Mouse (Mus musculus) adrenal gland, postnatal 36 days (tissue): ENCODE results near the gene Tecpr2. TPM values are rescaled to one million over a fixed set of nuclear protein-coding genes. Genes with fewer than 3 reads are reported as not detected.

Experiments
- DNase-seq, 2 experiments: peaks; one replicate each; pipeline ENCODE4 v3.0.0; 2021; ENCODE audit warnings: mixed read lengths in 1 of 2
- total RNA-seq, 2 experiments: library from RNA; stranded (reverse); gene quantifications; 2 replicates each; pipeline ENCODE4 v1.2.3; 2021

The Tecpr2 gene
- total RNA-seq, 2 experiments from 2014 or later = 9.6 to 10.3 TPM

DNA sequence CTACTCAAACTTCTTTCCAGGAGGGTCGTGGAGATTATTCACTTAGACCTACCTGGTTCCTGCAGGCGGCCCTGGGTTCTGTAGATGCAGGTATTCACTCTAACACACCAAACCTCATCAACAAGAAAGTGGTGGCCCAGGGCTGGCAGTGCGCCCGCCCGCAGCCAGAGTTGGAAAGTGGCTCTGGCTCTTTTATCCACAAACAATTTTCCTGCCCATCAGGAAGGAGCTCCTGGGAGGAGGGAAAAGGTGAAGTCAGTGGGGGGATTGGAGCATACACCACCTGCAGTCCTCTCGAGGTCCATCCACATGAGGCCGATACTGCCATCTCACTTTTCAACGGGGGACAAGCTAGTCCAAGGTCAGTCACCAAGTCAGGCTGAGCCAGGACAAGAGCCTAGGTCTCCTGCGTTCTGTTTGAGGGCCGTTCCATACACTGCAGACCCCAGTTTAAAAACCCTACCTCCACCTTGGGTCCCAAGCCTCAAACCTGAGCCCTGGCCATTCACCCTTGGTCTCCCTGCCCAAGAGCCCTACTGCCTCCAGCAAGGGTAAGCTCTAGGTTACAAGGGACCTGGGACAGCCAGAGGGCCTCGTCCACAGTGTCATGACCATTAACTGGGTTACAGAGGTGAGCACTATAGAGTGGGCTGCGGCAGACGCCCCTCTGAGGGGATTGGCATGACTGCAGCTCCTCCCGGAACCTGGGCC lies 89.0 kb downstream of the Tecpr2 start:
- DNase-seq = no peak

DNA sequence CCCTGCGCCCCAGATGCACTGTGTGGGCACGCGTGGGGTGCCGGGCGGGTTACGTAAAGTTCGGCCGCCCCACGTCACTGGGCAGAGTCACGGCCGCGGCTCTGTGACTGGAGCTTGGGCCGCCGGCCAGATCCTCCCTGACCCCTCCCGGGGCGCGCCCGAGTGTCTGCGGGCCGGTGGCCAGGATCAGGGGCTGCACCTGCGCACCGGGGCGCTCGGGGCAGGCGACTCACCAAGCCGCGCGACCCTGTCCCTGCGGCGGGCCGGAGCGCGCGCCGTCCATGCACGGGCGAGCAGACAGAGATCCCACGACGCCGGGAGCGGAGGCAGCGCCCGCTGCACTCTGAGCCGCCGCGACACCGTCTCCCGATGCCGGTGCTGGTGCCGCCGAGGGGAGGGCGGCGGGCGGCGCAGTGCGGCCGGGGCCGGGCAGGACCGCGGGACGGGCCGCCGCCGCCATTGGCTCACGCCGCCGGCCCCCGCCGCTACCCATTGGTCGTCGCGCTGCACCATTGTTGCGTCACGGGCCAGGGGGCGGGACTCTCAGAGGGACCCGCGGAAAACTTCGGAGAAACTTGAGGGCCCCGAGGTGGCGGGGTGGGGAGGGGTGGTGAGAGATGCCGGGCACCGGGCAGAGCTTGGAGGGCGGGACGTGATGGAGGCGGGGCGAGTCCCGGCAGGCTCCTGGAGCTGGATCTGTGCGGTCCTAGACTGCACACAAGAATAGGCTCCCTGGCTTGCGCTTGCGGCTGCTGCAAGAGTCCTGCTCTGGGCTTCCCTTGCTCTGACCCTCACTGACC lies 89.7 kb downstream of the Tecpr2 start, which contains the start of gene Ankrd9:
Ankrd9 (minus strand) TSS at position 434 of the 800 bp plus-strand sequence.
- DNase-seq = peak; percentile 99 to 100

DNA sequence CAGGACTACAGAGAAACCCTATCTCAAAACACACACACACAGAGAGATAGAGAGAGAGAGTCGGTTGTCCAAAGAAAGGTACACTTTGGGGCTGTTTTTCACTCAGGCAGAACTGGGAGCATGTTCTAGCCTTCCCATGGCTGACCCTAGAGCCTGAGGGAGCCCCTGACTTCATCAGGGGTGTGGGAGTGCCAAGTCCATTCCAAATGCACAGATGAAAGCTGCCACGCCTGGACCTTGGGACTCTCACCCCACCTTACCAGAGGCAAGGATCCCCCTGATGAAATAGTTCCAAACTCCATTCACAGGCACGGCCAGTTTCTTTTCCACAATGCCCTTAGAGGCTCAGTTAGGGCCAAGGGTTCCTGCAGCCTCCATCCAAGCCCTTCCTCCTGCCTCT lies 90.7 kb downstream of the Tecpr2 start:
- no peak for DNase-seq

DNA sequence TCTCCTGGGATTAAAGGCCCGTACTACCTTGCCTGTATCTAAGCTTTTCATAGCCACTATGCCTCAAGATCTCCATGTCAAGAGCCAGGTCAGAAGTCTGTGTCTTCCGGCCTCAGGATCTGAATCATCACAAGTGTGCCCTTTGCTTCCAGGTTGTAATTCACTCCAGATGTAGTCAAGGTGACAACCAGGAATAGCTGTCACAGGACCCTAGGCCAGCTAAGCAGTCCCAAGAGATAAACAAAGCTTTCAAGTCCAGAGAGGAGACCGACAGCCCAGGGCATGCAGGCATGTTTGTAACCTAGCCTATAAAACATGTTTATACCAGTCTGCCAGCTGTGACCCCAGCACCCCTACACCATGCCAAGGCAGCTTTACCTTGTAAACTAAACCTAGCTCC lies 92.7 kb downstream of the Tecpr2 start:
- DNase-seq = no peak

DNA sequence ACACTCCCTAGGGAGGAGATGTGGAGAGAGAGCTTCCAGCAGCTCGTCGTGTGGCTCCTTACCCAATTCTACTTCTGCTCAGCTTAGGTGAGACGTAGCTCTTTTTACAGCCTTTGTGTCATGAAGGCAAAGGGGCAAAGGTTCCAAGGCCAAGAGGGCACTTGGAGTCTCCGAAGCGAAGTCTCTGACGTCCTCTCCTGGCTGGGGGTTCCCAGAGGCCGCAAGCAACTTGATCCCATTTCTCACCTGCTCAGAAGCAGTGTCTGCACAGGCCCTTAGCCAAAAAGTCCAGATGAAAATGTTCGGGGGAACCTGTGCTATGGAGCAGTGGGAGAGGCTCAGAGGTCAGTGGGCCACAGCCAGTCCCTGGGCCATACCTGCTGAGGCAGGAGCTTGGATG lies 94.0 kb downstream of the Tecpr2 start:
- no peak for DNase-seq

DNA sequence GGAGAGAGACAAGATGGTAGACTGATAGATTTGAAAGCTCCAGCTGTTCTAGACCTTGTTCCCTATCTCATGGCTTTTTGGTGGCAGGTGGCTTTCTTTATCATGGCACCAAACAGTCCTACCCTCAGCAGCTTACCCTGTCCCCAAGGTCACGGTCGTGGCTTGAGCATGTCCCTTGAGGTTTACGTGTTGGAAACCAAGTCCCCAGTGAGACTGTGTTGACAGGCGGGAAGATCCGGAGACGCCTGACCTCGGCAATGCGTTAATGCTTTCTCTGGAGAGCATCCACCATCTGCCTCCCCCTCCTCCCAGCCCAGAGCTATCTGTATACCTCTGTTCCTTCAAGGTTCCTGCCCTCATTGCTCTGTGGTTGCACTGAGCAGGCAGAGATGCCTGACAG lies 94.7 kb downstream of the Tecpr2 start:
- no peak for DNase-seq

DNA sequence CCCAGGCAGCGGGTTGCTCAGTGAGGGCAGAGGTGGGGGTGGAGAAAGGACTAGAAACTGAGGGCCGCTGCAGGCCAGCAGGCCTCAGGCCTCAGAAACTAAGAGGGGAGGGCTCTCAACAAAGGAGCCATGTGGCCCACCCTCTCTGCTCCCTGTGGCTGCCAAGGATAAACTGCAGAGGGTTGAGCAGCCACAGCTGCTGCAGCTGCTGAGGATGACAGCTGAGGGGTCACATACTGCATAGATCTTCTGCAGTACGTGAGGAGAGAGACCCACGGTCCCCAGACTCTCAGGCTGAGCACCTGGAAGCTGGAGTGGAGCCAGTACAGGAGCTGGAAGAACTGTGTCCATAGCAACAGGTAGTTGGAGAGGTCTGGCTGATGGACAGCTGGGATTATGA lies 95.5 kb downstream of the Tecpr2 start:
- no peak for DNase-seq

DNA sequence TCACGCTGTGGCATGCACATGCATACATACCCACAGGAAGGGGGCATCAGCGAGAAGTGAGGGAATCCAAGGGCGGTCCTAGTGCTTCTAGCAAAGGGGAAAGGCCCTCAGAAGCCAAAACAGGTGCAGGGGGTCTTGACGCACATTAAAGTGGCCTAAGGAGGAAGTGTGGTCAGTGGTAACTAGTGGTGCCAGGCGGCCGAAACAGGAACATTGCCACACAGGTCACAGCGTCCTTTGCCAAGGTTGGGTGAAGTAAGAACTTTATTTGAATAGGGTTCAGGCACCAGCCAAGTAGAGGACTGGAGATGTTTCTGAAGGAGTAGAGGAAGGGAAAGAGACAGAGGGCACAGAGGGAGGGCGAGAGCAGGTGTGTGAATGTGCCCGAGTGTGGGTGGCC lies 96.1 kb downstream of the Tecpr2 start:
- DNase-seq = no peak

DNA sequence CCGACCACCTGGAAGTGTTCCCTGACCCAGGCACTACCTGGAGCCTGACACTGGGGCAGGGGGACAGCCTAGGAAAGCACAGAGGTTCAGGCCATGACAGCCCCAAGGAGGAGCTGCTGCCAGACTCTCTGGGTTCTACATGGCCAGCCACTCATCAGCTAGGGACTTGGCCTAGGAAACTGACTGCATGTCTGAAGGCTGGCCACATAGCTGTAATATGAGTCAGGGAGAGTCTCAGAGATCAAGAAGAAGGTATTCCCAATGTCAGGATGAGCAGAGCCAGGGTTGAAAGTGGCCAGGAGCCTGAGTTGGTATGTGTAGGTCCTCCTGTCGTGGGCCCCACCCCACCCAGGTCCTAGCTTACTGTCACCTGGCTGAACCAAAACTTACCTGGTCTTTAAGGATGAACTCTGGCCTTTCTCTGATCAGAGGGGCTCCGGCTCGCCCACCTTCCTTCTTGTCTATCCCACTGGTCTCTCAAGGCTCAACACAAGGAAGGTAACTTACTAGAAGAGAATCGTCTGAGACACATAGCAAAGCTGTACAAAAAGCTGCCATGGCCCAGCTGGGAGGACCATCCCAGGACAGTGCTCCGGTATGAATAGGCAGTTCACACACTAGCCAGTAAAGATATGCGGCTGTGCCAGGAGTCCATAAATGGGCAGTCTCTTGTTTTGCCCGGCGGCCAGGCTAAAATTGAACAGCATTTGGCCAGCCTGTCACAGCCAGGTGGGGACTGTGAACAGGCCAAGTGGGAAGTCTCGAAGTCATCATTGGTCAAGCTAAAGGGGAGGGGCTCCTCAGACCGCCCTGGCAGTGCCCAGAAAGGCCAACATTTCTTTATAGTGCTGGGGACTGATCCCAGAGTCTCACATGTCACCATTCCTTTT lies 97.7 kb downstream of the Tecpr2 start:
- no peak for DNase-seq

DNA sequence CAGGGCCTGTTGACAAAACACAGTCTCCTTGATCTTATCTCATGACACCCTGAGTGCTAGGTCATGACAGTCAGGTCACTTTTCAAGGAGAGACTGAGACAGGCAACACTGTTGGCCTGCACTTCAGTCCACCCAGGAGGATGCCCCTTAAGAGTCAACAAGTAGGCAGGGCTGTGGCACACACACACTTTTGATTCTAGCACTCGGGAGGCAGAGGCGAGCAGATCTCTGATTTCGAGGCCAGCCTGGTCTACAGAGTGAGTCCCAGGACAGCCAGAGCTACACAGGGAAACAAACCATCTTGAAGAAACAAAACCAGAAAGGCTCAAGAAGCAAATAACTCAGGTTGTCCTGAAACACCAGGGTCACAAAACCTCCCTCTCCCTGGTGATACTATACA lies 100.3 kb downstream of the Tecpr2 start:
- no peak for DNase-seq

DNA sequence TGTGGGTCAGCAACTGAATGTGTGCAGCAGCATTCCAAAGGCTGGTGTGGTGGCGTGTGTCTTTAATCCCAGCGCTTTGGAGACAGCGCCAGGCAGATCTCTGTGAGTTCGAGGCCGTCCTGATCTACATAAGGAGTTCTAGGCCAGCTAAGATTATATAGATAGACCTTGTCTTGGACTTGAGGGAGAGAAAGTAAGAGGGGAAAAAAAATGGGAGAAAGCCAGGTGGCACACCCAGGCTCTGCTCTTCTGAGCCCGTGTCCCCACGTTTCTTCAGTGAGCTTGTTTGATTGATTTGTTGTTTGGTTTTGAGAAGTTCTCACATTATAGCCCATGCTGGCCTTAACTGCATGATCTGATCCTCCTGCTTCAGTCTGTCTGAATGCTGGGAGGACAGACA lies 101.4 kb downstream of the Tecpr2 start:
- DNase-seq = no peak

DNA sequence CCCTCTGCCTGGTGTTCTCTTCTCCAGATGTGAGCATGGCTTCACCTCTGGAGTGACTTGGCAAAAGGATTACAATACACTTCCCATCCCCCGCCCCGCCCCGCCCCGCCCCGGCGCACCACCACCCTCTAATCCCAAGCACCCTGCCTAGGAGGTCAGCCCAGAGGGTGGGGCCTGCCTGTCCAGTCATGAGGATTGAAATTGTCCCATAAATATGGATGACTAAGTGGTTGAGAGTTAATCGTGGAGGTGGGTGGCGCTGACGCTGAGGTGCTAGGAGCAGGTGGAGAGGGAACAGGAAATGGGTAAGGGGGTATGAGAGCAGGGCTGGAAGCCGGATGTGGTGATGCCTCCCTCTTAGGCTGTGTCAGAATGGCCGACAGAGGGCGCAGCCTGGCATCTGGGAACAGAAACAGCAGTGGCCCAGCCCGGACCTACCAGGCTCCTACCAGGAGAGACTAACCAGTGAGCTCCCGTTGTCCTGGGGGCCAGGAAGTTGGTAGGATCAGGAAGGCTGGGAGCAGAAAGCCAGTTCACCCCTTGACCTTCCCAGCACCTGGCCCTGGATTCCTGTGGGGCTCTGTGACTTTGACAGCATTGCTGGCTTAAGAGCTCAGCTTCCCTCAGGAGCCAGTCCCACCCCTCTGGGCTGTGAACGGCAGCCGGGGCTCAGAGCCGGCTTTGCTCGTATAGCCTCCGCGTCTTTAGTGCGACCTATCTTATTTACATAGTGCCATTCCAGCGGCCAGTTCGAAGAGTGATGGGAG lies 102.5 kb downstream of the Tecpr2 start:
- DNase-seq = peak; percentile 82 to 89

DNA sequence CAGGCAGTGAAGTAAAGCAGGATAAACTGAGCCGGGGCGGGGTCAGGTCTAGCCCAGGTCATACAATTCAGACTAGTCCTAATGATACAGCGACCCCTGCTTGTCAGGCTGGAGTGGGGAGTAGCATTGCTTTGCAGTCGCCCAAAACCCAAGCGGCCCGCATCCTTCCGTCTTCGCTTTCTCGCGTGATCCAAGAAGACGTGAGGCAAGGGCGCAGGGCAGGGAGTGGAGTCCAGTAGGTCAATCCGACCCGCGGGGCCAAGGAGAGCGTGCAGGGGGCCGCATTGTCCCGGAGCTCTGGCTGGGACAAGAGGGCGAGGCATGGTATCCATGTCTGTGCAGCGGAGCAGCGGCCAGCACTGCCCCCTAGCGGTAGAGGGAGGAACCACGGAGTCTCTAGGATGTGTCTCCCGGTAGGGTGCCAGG lies 103.1 kb downstream of the Tecpr2 start:
- peak; percentile 94 to 95 for DNase-seq

DNA sequence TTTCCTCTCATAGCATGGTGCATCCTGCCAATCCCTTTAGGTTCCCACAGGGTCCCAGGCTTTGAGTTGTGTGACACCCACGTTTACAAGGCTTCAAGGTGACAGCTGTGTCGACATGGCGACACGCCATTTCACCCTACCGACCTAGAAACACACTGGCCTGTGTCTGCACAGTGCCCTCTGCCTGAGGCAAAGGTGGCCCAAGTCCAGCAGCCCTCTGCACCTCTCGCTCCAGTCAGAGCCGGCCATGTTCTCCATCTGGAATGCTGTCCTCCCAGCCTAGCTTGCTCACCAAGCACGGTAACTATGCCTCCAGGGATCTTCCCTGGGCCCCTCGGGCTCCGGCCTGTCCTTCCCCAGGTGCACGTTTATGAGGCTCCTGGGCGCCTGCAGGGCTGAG lies 103.7 kb downstream of the Tecpr2 start:
- no peak for DNase-seq

DNA sequence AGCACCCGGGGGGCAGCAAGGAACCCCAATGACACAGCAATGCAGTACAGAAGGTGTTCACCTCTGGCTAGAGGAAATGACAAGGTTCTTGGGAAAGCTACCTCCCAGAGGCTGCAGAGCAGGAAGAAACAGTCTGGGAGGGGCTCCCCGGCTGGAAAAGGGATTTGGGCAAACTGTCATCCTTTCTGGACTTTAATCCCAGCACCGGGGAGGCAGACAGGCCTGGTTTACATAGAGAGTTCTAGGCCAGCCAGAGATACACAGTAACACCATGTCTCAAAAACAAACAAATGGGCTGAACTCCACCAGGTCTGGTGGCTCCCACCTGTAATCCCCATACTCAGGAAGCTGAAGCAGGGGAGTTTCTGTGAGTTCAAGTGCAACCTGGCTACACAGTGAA lies 104.2 kb downstream of the Tecpr2 start:
- no peak for DNase-seq

DNA sequence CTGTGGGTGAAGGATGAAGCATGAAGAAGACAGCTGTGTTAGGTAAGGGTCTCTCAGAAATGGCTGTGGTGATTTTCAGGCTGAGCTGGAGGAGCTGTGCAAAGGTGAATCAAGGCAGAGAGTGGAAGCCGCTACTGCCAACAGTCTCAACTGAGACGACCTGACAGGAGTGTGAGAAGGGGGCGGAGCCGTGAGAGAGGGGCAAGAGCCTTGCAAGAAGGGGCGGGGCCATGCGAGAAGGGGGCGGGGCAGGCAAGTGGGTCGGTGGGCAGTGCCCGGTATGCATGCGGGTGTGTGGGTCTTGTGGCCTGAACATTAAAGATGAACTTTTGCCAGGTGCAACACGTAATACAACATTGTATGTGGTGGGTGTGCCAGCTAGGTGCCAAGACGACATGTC lies 105.6 kb downstream of the Tecpr2 start:
- DNase-seq = no peak

DNA sequence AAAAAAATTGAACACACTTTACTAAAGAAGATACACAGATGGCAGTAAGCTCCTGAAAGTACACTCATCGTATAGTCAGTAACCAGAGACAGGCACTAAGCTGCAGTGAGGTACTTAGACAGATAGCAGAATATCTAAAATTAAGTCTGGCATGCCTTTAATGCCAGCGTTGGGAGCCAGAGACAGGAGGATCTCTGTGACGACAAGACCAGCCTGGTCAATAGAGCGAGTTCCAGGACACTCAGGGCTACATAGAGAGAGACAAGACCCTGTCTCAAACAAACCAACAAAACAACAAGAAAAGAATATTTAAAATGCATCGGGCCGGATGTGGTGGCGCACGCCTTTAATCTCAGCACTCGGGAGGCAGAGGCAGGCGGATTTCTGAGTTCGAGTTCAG lies 109.0 kb downstream of the Tecpr2 start:
- DNase-seq = no peak

DNA sequence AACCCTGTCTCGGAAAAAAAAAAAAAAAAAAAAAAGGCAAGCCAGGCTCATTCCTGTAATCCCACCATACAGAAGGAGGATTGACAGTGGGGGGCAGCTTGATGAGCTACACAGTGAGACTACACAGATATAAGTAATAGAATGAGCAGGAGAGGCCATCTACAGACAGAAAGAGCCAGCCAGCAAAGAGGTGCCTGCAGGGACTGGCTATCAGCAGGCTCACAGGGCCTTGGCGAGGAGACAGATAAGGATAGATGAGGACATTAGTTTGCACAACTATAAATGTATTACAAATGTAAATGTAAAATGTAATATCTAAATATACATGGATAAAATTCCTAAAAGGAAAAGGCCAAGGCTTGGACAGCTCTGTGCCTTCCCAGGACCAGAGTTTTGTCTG lies 110.8 kb downstream of the Tecpr2 start:
- no peak for DNase-seq

DNA sequence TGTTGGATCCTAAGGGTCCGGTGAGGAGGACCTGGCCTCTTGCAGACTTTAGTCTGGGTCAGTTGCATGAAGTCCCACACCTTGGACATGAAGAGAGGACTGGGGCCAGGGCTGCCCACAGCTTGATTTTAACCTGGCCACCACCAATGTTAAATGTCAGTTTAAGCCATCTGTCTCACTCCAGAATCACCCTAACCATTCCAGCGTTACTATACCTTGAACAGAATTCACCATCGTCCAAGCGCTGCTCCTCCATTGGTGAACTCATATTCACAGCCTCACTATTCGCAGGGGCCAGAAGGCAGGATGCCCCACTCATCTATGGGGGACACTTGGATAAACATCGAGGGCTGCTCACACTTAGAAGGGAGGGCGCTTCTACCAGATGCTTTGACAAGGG lies 111.9 kb downstream of the Tecpr2 start:
- no peak for DNase-seq

DNA sequence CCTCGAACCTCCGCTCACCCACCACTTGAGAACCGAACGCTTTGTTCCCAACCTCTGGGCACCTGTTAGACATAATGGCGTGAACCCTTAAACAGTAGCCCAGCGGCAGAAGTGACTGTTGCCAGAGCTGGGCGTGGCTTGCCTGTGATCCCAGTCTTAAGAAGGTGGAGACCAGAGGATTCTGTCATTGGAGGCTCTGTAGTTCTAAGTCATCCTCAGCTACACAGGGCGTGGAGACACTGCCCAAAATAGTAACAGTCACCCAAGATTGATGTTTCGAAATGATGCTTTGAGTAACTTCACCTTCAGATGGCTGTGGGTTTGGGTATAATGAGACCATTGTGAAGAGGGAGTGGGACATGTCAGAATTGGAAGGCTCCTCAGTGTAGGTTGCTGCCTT lies 115.1 kb downstream of the Tecpr2 start:
- DNase-seq = no peak

DNA sequence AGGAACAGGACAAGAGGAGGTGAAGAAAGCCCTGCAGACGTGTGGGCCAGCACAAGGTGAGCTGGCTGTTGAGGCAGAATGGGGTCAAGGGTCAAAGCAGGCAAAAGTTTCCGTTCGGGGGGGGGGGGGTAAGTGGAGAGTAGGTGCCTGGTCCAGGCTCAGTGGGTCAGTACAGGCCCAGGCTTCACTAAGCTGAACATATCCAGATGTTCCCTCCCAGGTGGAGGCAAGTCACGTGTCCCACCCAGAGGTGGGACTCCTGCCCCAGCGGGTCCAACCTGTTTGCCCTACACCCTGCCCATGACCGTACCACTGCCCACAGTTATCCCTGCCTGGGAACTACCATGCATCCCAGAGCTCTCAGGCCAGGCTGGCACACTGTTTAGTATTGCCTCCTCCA lies 116.7 kb downstream of the Tecpr2 start:
- DNase-seq = no peak

DNA sequence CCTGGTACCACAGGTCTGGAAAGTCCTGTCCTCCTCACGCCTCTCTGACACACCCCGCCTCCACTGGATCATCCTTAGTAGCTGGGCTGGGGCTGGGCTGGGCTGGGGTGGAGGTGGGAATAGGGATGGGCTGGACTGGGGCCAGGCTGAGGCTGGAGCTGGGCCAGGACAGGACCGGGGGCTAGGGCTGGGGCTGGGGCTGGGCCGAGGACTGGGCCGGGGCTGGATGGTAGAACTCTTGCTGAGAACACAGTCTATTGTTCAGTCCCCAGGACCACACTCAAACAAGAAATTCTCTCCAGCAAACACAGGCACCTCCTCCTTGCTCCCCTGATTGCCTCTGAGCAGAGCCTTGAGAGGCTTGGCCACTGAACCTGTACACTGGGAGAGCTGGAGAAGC lies 117.3 kb downstream of the Tecpr2 start:
- no peak for DNase-seq
